Mouse (Mus musculus) cerebellum, adult 2 months (tissue): ENCODE results near the gene Hils1.

Experiments used
- CTCF ChIP-seq: fragments of 200-500 bp; IDR thresholded peaks from 2 replicates; pipeline ENCODE4 v1.5.1; 2011; ENCODE audit warnings: low read depth, mild to moderate bottlenecking, control low read depth, low read length, moderate library complexity, borderline replicate concordance; ENCODE audit not compliant: insufficient read depth
- POLR2A ChIP-seq: fragments of 200-500 bp; IDR thresholded peaks from 2 replicates; pipeline ENCODE4 v1.6.1; 2011; ENCODE audit warnings: low read length, control low read depth, borderline replicate concordance; ENCODE audit not compliant: insufficient read depth

DNA sequence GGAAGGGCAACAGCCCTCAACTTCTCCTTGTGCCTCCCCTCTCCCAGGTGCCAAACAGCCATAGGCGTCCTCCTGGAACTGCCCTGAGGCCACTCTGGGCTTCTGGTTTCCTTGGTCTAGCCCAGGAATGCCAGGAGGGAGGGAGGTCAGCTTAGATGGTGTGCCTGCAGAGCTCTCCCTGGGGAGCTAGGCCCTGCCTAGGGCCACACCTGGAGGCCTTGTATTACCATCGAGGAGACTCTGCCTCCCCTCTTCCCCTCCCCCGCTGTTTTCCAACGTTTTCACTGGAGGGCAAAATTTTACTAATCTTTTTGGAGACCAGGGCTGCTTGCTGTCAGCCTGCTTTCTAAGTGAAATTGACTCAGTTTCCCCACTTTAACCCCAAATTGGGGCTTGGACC, 38.6 kb downstream of the Hils1 start:
- TF ChIP-seq CTCF (no peak), POLR2A (no peak)
